11 mouse cellular contexts compared by ENCODE assay signal in the genomic region with DNA sequence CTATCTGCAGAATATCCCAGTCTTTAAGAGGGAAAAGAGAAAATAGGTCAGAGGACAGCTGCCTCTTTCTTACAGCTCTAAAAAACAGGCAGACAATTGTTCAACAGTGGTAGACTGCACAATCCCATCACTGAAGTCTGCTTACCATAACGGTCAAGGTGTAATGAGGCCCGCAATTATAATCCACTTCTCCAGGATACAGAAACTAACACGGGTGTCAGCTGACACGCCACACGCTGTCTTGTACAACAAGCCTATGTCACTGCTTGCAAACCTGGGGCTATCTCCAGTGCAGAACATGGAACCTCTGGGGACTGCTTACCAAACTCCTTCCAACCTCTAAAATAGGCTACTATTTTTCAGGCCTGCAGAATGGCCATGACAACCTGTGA. TPM values are rescaled to one million over a fixed set of nuclear protein-coding genes. Genes with fewer than 3 reads are reported as not detected.
A peak's percentile ranks its signal among the peaks of the same experiment; 100 is the strongest.
DNase-seq lines count a peak whose midpoint lies in the region; ATAC-seq and TF ChIP-seq lines count a peak whose summit lies in the region.
"Had no signal": no experiment of that assay in that cellular context is flagged by ENCODE, and none has a peak within 500 bp of the region (broad histone marks: within the 10 kb centered on the region; RNA-seq: fewer than 3 reads in every experiment).

No protein-coding gene starts in this region.

- 84% methylated on average over 5 of the region's 5 CpGs for WGBS in embryonic facial prominence, embryonic 15.5 days
- 89% methylated on average over 5 of the region's 5 CpGs for WGBS in embryonic facial prominence, embryonic 10.5 days
- 74% methylated on average over 5 of the region's 5 CpGs for WGBS in intestine, embryonic 15.5 days
- 72% methylated on average over 5 of the region's 5 CpGs for WGBS in stomach, embryonic 14.5 days

- no peak overlapping the region for H3K4me2 ChIP-seq in embryonic facial prominence, embryonic 15.5 days (replicated peaks)
- H3K4me2 ChIP-seq in intestine, embryonic 15.5 days (replicated peaks): no peak overlapping the region
- no peak overlapping the region for H3K4me2 ChIP-seq in stomach, embryonic 14.5 days (replicated peaks; ENCODE audit: low read depth, low read length)
- H3K4me2 ChIP-seq: midbrain, embryonic 15.5 days had no signal

- no peak for DNase-seq in embryonic facial prominence, embryonic 10.5 days (ENCODE audit: low spot score)
- no peak for DNase-seq in left cerebral cortex, adult 2 months (ENCODE audit: extremely low spot score in 1 of 2, low spot score in 2 of 2)
- no peak for DNase-seq in left cerebral cortex, postnatal 14 days (ENCODE audit: low spot score in 2 of 2)
- DNase-seq in cerebellum, postnatal 14 days: no peak
- no peak for DNase-seq in thymus, postnatal 4 days
- DNase-seq: cerebellum, adult 9-10 months; layer of hippocampus, postnatal 36 days had no signal

- no peak for TF ChIP-seq CTCF in left cerebral cortex, adult 2 months (IDR thresholded peaks at IDR 0.05)

- intact Hi-C loops in left cerebral cortex, adult 2 months (cut with DNase I): no loop called here
- intact Hi-C loops in left cerebral cortex, postnatal 14 days (cut with DNase I): no loop called here

- H3K36me3 ChIP-seq in embryonic facial prominence, embryonic 15.5 days: peaks cover 26% of the 10 kb centered on the region
- peaks cover 47% of the 10 kb centered on the region for H3K36me3 ChIP-seq in embryonic facial prominence, embryonic 10.5 days (replicated peaks)
- peaks cover 11% of the 10 kb centered on the region for H3K36me3 ChIP-seq in intestine, embryonic 15.5 days
- H3K36me3 ChIP-seq in stomach, embryonic 14.5 days (ENCODE audit: control insufficient read depth, insufficient read depth, low read length): peaks cover 16% of the 10 kb centered on the region; the same call in 1 of the 2 replicates

- no peaks in the 10 kb centered on the region for H3K27me3 ChIP-seq in embryonic facial prominence, embryonic 15.5 days
- H3K27me3 ChIP-seq in embryonic facial prominence, embryonic 10.5 days (replicated peaks; ENCODE audit: low read depth, poor library complexity, severe bottlenecking): no peaks in the 10 kb centered on the region
- no peaks in the 10 kb centered on the region for H3K27me3 ChIP-seq in intestine, embryonic 15.5 days (replicated peaks)
- no peaks in the 10 kb centered on the region for H3K27me3 ChIP-seq in stomach, embryonic 14.5 days (ENCODE audit: control insufficient read depth, insufficient read depth, low read length)
- H3K27me3 ChIP-seq: midbrain, embryonic 15.5 days had no signal

- H3K4me3 ChIP-seq in embryonic facial prominence, embryonic 15.5 days (replicated peaks): no peak overlapping the region
- H3K4me3 ChIP-seq in embryonic facial prominence, embryonic 10.5 days: no peak overlapping the region
- H3K4me3 ChIP-seq in left cerebral cortex, adult 2 months: no peak overlapping the region
- H3K4me3 ChIP-seq in intestine, embryonic 15.5 days (replicated peaks): no peak overlapping the region
- H3K4me3 ChIP-seq in stomach, embryonic 14.5 days (ENCODE audit: low read depth, low read length): no peak overlapping the region
- H3K4me3 ChIP-seq: midbrain, embryonic 15.5 days had no signal

- 0 out of 2 replicates have a peak overlapping the region, but pooled peaks have one; percentile 12 for H3K27ac ChIP-seq in embryonic facial prominence, embryonic 15.5 days (replicated peaks)
- no peak overlapping the region for H3K27ac ChIP-seq in embryonic facial prominence, embryonic 10.5 days (replicated peaks)
- H3K27ac ChIP-seq in left cerebral cortex, adult 2 months: peak overlapping the region; percentile 85
- peak overlapping the region; percentile 24; the same call in 1 of the 2 replicates for H3K27ac ChIP-seq in intestine, embryonic 15.5 days
- H3K27ac ChIP-seq in stomach, embryonic 14.5 days (ENCODE audit: low read length): peak overlapping the region; percentile 45; the same call in 1 of the 2 replicates
- H3K27ac ChIP-seq: midbrain, embryonic 15.5 days had no signal

- 0 out of 2 replicates have a peak, but pooled peaks cover 4% of the 10 kb centered on the region for H3K4me1 ChIP-seq in embryonic facial prominence, embryonic 15.5 days
- H3K4me1 ChIP-seq in embryonic facial prominence, embryonic 10.5 days: 0 out of 2 replicates have a peak, but pooled peaks cover 4% of the 10 kb centered on the region
- peaks cover 13% of the 10 kb centered on the region for H3K4me1 ChIP-seq in intestine, embryonic 15.5 days (replicated peaks)
- peaks cover 16% of the 10 kb centered on the region for H3K4me1 ChIP-seq in stomach, embryonic 14.5 days (ENCODE audit: control insufficient read depth, insufficient read depth, low read length)

- no peak overlapping the region for H3K9ac ChIP-seq in embryonic facial prominence, embryonic 15.5 days
- no peak overlapping the region for H3K9ac ChIP-seq in intestine, embryonic 15.5 days
- no peak overlapping the region for H3K9ac ChIP-seq in stomach, embryonic 14.5 days (replicated peaks; ENCODE audit: low read depth, low read length)
- H3K9ac ChIP-seq: midbrain, embryonic 15.5 days had no signal

- H3K9me3 ChIP-seq in embryonic facial prominence, embryonic 15.5 days (replicated peaks): no peaks in the 10 kb centered on the region
- H3K9me3 ChIP-seq in embryonic facial prominence, embryonic 10.5 days: no peaks in the 10 kb centered on the region
- no peaks in the 10 kb centered on the region for H3K9me3 ChIP-seq in intestine, embryonic 15.5 days
- H3K9me3 ChIP-seq in stomach, embryonic 14.5 days (ENCODE audit: control insufficient read depth, low read depth, low read length): no peaks in the 10 kb centered on the region
- H3K9me3 ChIP-seq: midbrain, embryonic 15.5 days had no signal

- no peak for ATAC-seq in embryonic facial prominence, embryonic 15.5 days (ENCODE audit: insufficient number of reproducible peaks, low FRiP score, low TSS enrichment, low read depth)
- ATAC-seq in intestine, embryonic 15.5 days: no peak
- ATAC-seq in stomach, embryonic 14.5 days (ENCODE audit: insufficient number of reproducible peaks, insufficient read depth, low FRiP score, low read depth): no peak
- ATAC-seq: midbrain, embryonic 15.5 days had no signal

RNA-seq across cellular contexts. Expression of gene Tbc1d14, which starts 28.0 kb away (rescaled TPM):
- 40.3 and 41.3 TPM in 2 replicates for polyA plus RNA-seq in embryonic facial prominence, embryonic 15.5 days (2015; fragmentation: Nextera tagmentation; extraction: Ambion mirVana)
- 39.9 and 40.4 TPM in 2 replicates for polyA plus RNA-seq in embryonic facial prominence, embryonic 10.5 days (2016; fragmentation: Nextera tagmentation; extraction: Ambion mirVana)
- total RNA-seq in left cerebral cortex, adult 2 months (2021): 10 to 100 TPM; 82.0 to 82.4 TPM
- total RNA-seq in left cerebral cortex, postnatal 14 days (2021): 10 to 100 TPM; 77.9 to 82.0 TPM
- 30.0 and 30.3 TPM in 2 replicates for polyA plus RNA-seq in intestine, embryonic 15.5 days (2015; fragmentation: Nextera tagmentation; extraction: Ambion mirVana)
- polyA plus RNA-seq in stomach, embryonic 14.5 days (2014; fragmentation: Nextera tagmentation; extraction: Ambion mirVana): 41.8 and 42.0 TPM in 2 replicates
